Mouse (Mus musculus) heart, embryonic 16.5 days (tissue): ENCODE results near the gene Naa10. TPM values are rescaled to one million over a fixed set of nuclear protein-coding genes. Genes with fewer than 3 reads are reported as not detected.

Experiments used
- ATAC-seq: fragments of 200-750 bp; cut with Nextera tagmentation; replicated peaks from 2 replicates; pipeline ENCODE4 v1.8.0; 2017; ENCODE audit warnings: moderate number of reproducible peaks; ENCODE audit not compliant: insufficient read depth, low FRiP score; ENCODE audit errors: extremely low read depth
- H3K27ac ChIP-seq: fragments of 300-500 bp; sonication (generic); 2 replicates; pipeline ENCODE4 v1.5.1; 2014; ENCODE audit warnings: mild to moderate bottlenecking, low read length, control low read depth, moderate library complexity
- H3K27me3 ChIP-seq: fragments of 300-500 bp; sonication (generic); 2 replicates; pipeline ENCODE4 v1.6.1; 2014; ENCODE audit warnings: low read length, mixed read lengths; ENCODE audit not compliant: control insufficient read depth, insufficient read depth
- H3K36me3 ChIP-seq: fragments of 300-500 bp; sonication (generic); 2 replicates; pipeline ENCODE4 v1.6.1; 2014; ENCODE audit not compliant: control insufficient read depth, insufficient read depth
- H3K4me1 ChIP-seq: fragments of 300-500 bp; sonication (generic); 2 replicates; pipeline ENCODE4 v1.6.1; 2014; ENCODE audit warnings: low read length, mixed read lengths; ENCODE audit not compliant: control insufficient read depth, insufficient read depth
- H3K4me2 ChIP-seq: fragments of 300-500 bp; sonication (generic); 2 replicates; pipeline ENCODE4 v1.6.1; 2014; ENCODE audit warnings: low read depth, mild to moderate bottlenecking, control low read depth, low read length
- H3K4me3 ChIP-seq: fragments of 300-500 bp; sonication (generic); 2 replicates; pipeline ENCODE4 v1.5.1; 2014; ENCODE audit warnings: mild to moderate bottlenecking, control low read depth, low read length
- H3K9ac ChIP-seq: fragments of 300-500 bp; sonication (generic); 2 replicates; pipeline ENCODE4 v1.6.1; 2014; ENCODE audit warnings: low read length, control low read depth
- H3K9me3 ChIP-seq: fragments of 300-500 bp; sonication (generic); replicated peaks from 2 replicates; pipeline ENCODE4 v1.6.1; 2016; ENCODE audit warnings: low read length; ENCODE audit not compliant: control insufficient read depth
- WGBS: fragments of 180-500 bp; shearing (Covaris S2); extraction: QIAGEN DNeasy Blood & Tissue Kit; methylation state at CpG from one replicate; pipeline ENCODE4 v1.1.7; 2014; 5-methylcytosine and 5-hydroxymethylcytosine counted together
- polyA plus RNA-seq: library from polyadenylated mRNA; unstranded; fragments of >200 nt; fragmentation: Nextera tagmentation; extraction: Ambion mirVana; gene quantifications from 2 replicates; pipeline ENCODE4 v1.2.1, GENCODE M21; 2015

Naa10 gene
- polyA plus RNA-seq, 1 experiment from 2014 or later: 97.1 TPM

DNA sequence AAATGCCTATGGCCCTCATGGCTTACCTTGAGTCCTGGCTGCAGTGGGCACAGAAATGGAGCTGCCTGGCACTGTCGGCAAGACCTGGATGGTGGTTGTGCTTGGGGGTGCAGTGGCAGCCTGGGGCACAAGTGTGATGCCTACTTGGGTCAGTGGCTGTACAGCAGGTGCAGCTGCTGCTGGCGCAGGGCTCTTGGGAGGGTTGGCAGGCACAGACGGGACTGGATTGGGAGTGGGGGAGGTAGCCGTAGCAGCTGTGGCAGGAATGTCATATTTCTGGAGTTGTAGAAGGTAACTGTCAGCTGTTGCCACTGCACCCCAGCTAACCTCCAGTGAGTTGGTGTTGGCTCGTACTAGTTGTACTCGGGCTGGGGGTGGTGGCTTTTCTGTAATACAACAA is 33.2 kb upstream of the Naa10 start:
- H3K4me1 ChIP-seq: no peaks in the 10 kb centered on the region
- H3K27ac ChIP-seq: no peak overlapping the region
- H3K36me3 ChIP-seq: peaks cover 67% of the 10 kb centered on the region
- no peak overlapping the region for H3K9ac ChIP-seq
- ATAC-seq: no peak
- no peak overlapping the region for H3K4me3 ChIP-seq
- WGBS: 87% methylated on average over 6 of the region's 6 CpGs
- H3K4me2 ChIP-seq: no peak overlapping the region
- no peaks in the 10 kb centered on the region for H3K9me3 ChIP-seq
- H3K27me3 ChIP-seq: no peaks in the 10 kb centered on the region

DNA sequence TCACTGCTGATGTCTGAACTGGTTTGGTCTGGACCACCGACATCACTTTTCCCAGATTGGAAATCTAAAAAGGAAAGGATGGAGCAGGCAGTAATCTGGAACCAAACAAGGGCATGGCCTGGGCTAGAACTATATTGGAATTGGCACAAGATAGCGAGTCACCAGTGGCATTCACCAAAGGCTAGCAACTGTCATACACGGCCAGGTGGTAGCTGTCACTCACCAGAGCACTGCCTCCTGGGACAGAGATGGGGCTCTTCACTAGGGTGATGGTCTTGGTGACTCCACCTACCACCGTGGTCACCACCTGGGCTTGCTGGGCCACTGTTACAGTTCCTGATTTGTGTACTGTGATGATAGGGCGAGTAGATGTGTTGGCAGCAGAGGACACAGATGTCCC is 30.9 kb upstream of the Naa10 start:
- Histone ChIP-seq H3K27ac (no peak overlapping the region), H3K9ac (no peak overlapping the region), H3K4me3 (no peak overlapping the region), H3K9me3 (no peaks in the 10 kb centered on the region), H3K4me2 (no peak overlapping the region), H3K27me3 (no peaks in the 10 kb centered on the region), H3K4me1 (no peaks in the 10 kb centered on the region), H3K36me3 (peaks cover 54% of the 10 kb centered on the region)
- no peak for ATAC-seq
- WGBS: 82% methylated on average over 5 of the region's 5 CpGs

- Histone ChIP-seq H3K4me2 (no peak overlapping the region), H3K4me3 (no peak overlapping the region), H3K4me1 (no peaks in the 10 kb centered on the region), H3K36me3 (peaks cover 59% of the 10 kb centered on the region), H3K27ac (no peak overlapping the region), H3K9ac (no peak overlapping the region), H3K9me3 (no peaks in the 10 kb centered on the region), H3K27me3 (no peaks in the 10 kb centered on the region)
- no peak for ATAC-seq
- 80% methylated on average over 10 of the region's 10 CpGs for WGBS
Measured at GRCm38 (mm10) chrX:73949341-73949740, 27.6 kb upstream of the Naa10 start.

- no peaks in the 10 kb centered on the region for H3K27me3 ChIP-seq
- H3K36me3 ChIP-seq: peaks cover 59% of the 10 kb centered on the region
- ATAC-seq: no peak
- no peak overlapping the region for H3K4me2 ChIP-seq
- no peaks in the 10 kb centered on the region for H3K4me1 ChIP-seq
- H3K9ac ChIP-seq: no peak overlapping the region
- H3K27ac ChIP-seq: no peak overlapping the region
- no peaks in the 10 kb centered on the region for H3K9me3 ChIP-seq
- WGBS: 25% methylated on average over 4 of the region's 4 CpGs
- H3K4me3 ChIP-seq: no peak overlapping the region
Measured at GRCm38 (mm10) chrX:73948647-73949046, 26.9 kb upstream of the Naa10 start.

DNA sequence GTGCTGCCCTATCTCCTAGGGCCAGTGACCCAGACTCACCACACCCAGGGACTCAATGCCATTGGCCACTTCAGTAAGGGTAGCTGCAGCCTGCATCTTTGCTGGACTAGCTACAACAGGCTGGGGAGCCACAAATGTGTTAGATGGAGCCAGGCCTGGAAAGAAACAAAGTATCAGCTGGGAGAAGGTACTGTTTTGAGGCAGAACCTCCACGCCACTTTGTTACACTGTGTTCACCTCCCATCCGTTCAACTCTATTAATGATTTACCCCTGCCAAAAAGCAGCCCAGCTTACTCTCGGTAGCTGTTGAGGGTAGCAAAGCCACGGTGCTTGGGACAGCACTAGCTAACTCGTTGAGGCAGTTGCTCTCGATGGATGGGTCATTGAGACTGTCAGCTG is 25.2 kb upstream of the Naa10 start:
- H3K4me2 ChIP-seq: no peak overlapping the region
- no peak overlapping the region for H3K27ac ChIP-seq
- H3K27me3 ChIP-seq: no peaks in the 10 kb centered on the region
- no peaks in the 10 kb centered on the region for H3K9me3 ChIP-seq
- ATAC-seq: no peak
- no peak overlapping the region for H3K9ac ChIP-seq
- no peaks in the 10 kb centered on the region for H3K4me1 ChIP-seq
- WGBS: 80% methylated on average over 6 of the region's 6 CpGs
- peaks cover 52% of the 10 kb centered on the region for H3K36me3 ChIP-seq
- H3K4me3 ChIP-seq: no peak overlapping the region

DNA sequence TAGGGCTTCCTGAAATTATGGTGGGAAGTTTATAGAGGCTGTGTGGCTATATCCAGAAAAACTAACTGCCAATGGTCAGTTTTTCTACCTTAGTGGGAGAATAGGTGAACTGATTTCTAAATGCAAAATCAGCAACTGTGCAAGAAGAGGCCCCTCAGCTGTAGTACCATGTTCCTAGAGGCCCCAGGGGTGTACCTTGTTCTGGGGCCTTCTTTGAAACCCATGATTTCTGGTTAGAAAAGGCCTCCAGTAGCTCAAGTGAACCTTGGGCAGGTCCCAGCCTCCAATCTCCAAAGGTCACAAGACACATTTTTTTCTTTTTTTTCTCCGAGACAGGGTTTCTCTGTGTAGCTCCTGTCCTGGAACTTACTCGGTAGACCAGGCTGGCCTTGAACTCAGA is 20.6 kb upstream of the Naa10 start:
- ATAC-seq: no peak
- H3K36me3 ChIP-seq: peaks cover 35% of the 10 kb centered on the region
- WGBS: 65% methylated on average over 2 of the region's 2 CpGs

DNA sequence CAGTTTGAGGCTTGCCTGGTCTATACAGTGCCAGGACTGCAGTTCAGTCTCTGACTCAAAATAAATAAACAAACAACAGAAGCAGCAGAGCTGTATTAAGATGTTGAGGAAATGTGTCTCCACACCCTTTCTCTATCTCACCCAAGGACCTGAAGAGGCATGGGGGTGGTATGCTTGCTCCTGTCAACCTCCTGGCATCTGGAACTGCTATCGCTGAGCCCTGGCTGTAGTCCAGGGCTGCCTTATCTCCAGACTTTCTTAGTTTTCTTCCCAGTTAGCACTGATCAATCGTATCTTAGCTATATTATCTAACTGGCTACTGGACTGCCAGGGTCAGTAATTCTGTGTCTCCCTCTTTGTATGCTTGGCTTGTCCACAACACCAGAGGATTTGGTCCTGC is 20.1 kb upstream of the Naa10 start:
- no peaks in the 10 kb centered on the region for H3K9me3 ChIP-seq
- ATAC-seq: no peak
- no peak overlapping the region for H3K9ac ChIP-seq
- H3K4me1 ChIP-seq: peaks cover 5% of the 10 kb centered on the region; the same call in 1 of the 2 replicates
- H3K36me3 ChIP-seq: peaks cover 30% of the 10 kb centered on the region
- 35% methylated on average over 2 of the region's 2 CpGs for WGBS
- no peaks in the 10 kb centered on the region for H3K27me3 ChIP-seq
- H3K27ac ChIP-seq: no peak overlapping the region
- H3K4me3 ChIP-seq: no peak overlapping the region
- no peak overlapping the region for H3K4me2 ChIP-seq

More for the DNA sequence above, 20.6 kb upstream of the Naa10 start:
- H3K9me3 ChIP-seq: no peaks in the 10 kb centered on the region
- H3K27me3 ChIP-seq: no peaks in the 10 kb centered on the region
- H3K4me1 ChIP-seq: peaks cover 5% of the 10 kb centered on the region; the same call in 1 of the 2 replicates
- H3K4me2 ChIP-seq: no peak overlapping the region
- no peak overlapping the region for H3K4me3 ChIP-seq
- H3K27ac ChIP-seq: no peak overlapping the region
- no peak overlapping the region for H3K9ac ChIP-seq

GRCm38 (mm10) chrX:73931871-73932270 is 10.1 kb upstream of the Naa10 start:
- Histone ChIP-seq H3K27me3 (no peaks in the 10 kb centered on the region), H3K4me3 (no peak overlapping the region), H3K4me1 (no peaks in the 10 kb centered on the region), H3K9ac (no peak overlapping the region), H3K9me3 (no peaks in the 10 kb centered on the region), H3K4me2 (no peak overlapping the region), H3K36me3 (no peaks in the 10 kb centered on the region), H3K27ac (no peak overlapping the region)
- ATAC-seq: no peak
- 76% methylated on average over 2 of the region's 2 CpGs for WGBS

GRCm38 (mm10) chrX:73930402-73931062 is 8.8 kb upstream of the Naa10 start, which contains the start of gene Renbp:
Gene Renbp, minus strand, starts transcription at chrX:73930850.
- no peaks in the 10 kb centered on the region for H3K4me1 ChIP-seq
- no peaks in the 10 kb centered on the region for H3K27me3 ChIP-seq
- peak within 1 kb of the TSS; percentile 51 for H3K4me3 ChIP-seq
- 31% methylated on average over 17 of the region's 17 CpGs for WGBS
- H3K9ac ChIP-seq: peak within 1 kb of the TSS; percentile 54
- peak within 1 kb of the TSS; percentile 23; the same call in 1 of the 2 replicates for H3K27ac ChIP-seq
- ATAC-seq: peak; percentile 90
- H3K36me3 ChIP-seq: no peaks in the 10 kb centered on the region
- no peaks in the 10 kb centered on the region for H3K9me3 ChIP-seq
- H3K4me2 ChIP-seq: peak within 1 kb of the TSS; percentile 59
